Mouse (Mus musculus): ENCODE data around the gene Rab20.
"Not testable (repeated sequence)": the region's sequence is repeated elsewhere in the genome, so short reads cannot be mapped to it uniquely, and the experiment has no call there.

Gene Rab20

DNA sequence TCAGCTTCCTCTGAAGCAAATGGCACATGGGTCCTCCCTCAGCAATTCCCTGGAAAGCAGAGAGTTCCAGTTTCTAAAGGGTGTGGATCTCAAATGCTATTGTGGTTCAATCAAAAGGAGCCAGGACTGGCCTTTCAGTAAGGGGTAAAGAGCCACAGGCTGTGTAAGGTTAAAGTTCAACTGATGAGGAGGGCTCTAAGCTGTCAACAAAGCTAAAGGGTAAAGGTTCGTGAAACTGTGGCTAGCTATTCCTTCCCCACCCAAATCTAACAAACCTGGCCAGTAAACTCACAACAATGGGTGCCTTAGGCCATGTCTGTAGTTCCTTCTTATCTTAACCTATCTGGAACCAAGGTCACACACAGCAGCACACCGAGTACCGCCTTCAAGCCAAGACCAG lies 3.4 kb upstream of the Rab20 start:
- DNase-seq (ENCODE audit: low read depth, low spot score) = no peak

DNA sequence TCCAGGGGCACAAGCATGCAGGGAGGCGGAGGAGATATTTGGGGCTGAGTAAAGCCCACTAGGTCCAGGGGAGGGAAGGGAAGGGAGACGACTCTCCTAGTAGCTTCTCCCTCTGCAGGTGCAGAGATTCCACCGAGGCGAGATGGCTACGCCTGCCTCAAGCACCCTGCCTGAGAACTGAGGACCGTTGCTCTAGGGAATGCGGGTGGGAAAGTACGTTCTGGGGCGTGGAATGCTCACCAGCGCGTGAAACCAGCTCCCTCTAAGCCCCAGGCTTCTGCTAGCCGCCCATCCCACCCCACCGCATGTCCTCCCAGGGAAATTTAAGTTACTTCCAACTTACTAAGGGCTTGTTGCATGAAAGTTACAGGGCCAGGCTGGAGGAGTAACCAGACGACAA lies 1.1 kb upstream of the Rab20 start:
- DNase-seq (ENCODE audit: low read depth, low spot score) = no peak

DNA sequence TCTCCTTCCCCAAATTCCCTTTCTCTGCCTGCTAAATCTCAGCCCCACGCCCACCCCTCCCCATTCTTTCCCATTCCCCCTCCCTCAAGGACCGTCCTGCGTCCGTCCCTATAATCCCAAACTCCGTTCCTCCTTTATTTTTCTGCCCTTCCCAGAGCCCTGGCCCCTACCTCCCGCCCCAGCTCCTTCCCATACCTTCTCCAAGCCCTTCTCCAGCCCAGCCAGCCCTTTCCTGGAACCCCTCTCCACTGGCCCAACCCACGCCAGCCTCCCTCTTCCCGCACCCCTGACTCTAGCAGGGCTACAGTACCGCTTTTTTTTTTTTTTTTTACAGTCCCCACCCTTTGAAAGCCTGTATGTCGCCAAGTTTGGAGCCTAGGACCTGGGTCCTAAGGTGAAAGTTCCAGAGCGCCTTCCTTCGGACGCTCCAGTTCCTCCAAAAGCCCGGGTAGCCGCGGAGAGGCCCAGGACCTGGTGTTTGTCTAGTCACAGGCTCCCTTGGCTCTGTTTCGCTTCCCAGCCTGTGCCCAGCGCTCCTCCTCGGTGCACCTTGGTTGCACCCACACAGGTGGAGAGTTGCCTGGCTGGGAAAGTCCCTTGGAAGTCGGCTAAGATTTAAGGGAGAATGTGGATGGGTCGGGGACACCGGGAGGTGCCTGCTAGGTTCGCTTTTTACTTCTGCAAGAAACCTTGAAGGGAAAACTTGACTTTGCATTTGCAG lies 457 bp upstream of the Rab20 start:
- no peak for DNase-seq (ENCODE audit: low read depth, low spot score)

DNA sequence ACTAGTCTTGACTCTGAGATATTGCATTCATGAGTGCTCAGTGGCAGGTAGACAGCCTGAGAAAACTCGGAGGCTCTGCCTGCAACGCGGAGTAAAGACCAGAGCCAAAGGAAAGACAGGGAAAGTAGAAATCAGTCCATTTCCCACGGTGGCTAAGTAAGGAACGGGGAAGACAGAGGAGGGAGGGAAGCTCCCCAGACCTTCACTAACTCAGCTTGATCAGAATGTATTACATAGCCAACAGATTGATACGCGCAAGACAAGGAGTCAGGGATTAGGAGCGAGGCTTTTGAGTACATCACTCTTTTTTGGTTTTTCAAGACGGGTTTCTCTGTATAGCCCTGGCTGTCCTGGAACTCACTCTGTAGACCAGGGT lies 1.3 kb downstream of the Rab20 start:
- DNase-seq (ENCODE audit: low read depth, low spot score) = no peak

DNA sequence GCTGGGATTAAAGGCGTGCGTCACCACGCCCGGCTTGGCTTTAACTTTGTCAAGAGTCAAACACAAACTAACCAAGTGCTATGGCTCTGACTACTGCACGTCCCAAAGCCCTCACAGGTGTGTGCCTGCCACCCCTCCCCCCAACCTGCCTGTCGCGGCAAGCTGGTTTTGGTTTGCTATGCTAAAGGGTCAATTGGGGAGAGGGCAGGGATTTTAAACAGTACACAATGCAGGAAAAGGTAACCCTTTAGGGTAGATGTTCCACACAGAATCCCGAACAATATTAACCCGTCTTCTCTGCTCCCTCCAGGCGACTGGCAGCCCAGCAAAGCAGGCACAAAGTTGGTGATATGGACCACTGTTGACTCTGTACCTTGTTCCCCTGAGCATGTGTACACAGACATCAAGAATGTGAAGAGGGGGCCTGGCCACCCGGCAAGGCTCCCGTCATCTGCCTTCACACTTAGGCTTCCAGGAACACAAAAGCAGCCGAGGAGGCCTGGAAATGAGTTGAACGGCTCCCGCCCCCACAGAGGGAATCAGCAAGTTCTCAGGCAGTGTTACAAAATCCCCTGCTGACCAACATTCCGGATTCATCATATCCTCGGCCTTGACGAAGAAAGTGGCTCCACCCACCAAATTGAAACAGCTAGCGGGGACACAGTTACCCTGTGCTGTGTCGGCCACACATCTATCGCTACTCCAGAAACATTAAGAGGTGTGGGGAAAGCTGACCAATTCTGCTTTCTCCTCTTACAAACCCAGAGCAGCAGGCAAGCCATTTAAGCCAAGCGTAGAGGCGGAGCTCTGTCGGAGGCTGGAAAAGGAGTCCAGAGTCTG lies 2.0 kb downstream of the Rab20 start:
- peak; percentile 60 for DNase-seq (ENCODE audit: low read depth, low spot score)

DNA sequence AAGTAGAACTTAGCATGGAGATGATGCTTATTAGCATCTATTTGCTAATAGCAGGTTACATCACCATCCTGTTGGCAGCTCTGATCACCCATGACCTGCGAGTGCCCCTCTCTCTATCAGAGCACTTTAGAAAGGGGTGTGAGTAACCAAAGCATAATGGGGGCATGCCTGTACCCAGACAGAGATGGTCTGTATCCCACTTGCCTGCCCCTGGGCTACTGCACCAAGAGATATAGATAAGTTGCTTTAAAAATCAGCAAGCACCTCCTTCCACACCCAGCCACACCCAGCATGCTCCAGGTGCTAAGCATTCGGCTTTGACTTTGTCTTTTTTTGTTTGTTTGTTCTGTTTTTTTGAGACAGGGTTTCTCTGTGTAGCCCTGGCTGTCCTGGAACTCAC lies 2.6 kb downstream of the Rab20 start:
- no peak for DNase-seq (ENCODE audit: low read depth, low spot score)

DNA sequence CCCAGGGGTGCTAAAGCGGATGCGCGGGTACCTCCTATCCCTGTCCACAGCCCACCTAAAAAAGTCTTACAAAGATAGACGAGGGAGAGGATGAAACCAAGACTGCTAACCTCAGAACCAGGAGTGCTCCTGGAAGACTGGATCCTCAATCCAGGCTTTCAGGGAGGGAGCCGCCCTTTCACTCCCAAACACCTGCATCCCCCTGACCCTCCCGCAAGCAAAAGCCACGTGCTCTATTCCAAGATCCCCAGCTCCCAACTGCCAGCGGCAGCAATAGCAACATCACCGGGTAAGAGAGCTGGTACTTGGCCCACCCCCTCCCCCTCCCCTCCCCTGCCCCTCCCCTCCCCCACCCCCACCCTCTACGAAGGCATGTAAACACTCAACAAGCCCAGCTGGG lies 3.1 kb downstream of the Rab20 start:
- DNase-seq (ENCODE audit: low read depth, low spot score) = no peak

DNA sequence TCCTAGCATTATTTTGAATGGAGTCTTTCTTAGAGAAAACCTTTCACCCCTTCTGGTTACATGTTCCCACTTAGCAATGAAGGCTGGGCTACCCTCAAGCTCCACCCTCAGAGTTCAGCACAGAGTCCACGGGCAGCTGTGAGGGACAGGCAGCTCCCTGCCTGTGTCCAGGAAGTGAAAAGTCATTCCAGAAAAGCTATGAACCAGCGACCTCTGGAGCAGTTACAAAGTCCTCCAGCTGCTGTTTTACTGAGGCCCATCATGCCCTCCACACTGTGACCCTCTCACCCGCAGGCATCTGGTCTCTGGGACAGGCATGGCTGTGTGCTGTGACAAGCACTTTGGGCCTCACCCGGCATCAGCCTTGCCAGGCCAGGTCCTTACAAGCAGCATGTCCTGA lies 5.4 kb downstream of the Rab20 start:
- no peak for DNase-seq (ENCODE audit: low read depth, low spot score)

DNA sequence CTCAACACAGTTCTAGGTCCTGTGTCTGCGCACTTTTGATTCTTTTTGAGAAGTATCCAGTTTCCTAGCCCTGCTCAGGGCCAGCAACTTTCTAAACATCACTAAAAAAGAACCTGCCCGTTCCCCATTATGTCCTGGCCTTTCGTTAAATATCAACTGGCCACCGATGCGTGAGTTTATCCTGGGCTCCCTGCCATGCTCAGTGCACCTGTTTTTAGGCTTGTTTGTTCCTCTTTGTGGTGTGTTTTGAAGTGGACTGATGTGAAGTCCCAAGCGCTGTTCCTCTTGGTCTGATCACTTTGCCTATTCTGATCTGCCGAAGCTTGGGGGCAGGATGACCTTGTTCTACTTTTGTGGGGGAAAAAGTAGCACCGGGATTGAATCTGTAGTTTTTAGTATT lies 7.2 kb downstream of the Rab20 start:
- no peak for DNase-seq (ENCODE audit: low read depth, low spot score)

DNA sequence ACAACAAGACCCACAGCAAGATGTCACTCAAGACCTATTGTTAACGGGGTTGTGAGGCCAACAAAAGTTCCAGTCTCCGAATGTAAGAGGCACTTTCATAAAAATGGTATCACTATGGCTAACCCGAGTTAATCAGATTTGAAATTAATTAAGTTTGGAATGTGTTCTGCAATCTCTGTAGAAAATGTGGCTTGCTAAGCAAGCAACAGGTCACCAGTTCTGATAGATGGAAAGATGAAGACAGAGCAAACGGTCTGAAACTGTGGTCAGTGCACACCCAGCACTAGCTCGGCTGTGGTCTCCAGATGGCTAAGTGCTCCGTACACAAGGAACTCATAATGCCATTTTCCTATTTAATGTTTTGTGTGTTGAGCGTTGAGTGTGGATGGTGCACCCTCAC lies 7.8 kb downstream of the Rab20 start:
- no peak for DNase-seq (ENCODE audit: low read depth, low spot score)

DNA sequence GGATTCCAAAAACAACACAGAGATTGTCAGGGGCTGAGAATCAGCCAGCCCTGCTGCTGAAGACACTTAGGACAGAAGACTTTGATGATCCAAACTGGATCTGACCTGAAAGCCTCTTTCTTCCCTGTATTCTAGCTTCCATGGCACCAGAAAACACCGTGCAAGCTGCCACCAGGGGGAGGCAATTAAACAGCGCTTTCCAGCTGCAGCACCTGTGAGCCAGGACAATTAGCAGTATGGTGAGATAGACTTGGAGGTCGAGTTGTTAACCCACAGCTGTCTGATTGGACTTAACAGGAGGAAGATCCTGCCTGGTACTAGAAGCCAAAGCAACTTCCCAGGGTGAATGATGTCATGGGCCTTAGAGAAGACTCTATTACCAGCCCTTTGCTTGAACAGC lies 9.4 kb downstream of the Rab20 start:
- peak; percentile 79 for DNase-seq (ENCODE audit: low read depth, low spot score)

DNA sequence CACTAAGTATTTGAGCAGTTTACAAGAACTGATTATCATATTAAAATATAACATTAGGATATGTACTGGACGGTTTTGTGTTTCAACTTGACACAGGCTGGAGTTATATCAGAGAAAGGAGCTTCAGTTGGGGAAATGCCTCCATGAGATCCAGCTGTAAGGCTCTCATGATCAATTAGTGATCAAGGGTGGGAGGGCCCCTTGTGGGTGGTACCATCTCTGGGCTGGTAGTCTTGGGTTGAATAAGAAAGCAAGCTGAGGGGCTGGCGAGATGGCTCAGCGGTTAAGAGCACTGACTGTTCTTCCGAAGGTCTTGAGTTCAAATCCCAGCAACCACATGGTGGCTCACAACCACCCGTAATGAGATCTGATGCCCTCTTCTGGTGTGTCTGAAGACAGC lies 12.0 kb downstream of the Rab20 start:
- DNase-seq (ENCODE audit: low read depth, low spot score) = not testable (repeated sequence)

DNA sequence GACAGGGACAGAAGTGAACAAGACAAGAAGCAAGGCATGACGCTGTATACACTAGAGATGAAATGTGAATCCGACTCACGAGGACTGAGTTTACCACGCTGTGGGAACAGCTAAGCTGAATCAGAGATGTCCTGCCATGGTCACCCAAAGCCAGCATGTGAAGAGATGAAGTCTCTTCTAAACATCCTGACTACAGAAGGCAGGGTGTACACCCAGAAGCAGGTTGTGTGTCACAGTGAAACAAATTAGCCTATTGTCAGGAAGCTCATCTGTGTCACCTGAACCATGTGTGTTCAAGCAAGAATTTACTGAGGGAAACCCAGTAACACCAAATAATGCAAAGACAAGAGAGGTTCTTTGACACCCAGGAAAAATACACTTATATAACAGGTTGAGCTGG lies 12.9 kb downstream of the Rab20 start:
- no peak for DNase-seq (ENCODE audit: low read depth, low spot score)

DNA sequence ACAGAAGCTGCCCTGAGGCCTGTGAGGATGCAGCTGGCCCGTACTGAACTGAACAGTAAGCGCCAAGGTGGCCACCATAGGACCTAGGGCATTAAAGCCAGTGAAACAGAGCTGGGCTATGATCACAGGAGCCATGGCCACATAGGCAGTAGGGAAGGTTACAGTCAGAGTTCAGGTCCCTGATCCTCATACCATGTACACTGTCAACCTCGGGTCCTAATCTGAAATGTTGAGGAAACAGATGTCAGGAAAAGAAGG lies 13.9 kb downstream of the Rab20 start:
- no peak for DNase-seq (ENCODE audit: low read depth, low spot score)

DNA sequence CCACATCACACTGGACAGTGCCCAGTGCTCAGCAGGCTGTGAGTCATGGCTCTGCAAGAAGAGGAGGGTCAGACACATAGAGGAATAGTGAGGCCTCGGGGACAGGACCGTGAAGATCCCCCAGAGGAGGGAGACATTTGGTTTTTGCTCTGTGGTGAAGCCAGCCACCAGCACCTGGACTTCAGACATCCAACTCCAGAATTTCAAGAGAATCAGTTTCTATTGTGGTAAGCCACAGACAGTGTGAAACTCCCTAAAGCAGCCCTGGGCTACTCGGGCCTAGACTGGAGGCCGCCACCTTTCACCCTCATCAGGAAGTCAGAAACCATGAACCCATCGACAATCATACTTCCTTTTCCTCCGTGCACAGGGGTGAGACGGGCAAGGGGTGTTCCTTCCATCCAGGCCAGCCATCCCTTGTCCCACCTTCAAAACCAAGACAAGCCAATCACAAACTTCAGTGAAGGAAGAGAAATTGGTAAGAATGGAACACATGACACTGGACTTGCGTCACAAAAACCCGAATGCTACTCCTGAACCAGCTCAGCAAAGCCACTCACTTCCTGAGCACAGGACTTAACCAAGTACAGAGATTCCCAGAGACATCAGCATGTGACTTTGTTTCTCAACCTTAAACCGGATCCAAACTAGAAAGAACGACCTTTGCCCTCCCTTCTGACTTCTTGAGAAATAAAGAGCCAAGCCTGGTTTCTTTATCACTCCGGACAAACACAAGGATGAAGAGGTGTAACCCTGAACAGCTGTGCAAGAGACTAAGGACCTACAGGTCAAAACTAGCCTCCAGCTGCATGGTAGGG lies 14.4 kb downstream of the Rab20 start:
- DNase-seq (ENCODE audit: low read depth, low spot score) = no peak

DNA sequence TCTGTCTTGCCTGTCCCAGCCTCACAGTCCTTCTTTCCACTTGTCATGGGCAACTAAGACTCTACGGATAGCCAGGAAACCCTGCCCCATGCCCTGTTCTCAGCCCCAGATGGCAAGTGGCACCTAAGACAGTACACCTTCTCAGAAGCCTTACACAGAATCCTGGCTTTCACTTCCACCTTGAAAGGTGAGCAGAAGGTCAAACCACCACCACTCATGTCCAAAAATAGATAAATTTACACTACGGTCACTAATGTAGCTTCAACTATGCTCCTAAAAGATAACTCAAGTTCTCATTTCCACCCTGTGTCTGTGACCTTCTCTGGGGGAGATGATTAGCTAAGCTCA lies 15.0 kb downstream of the Rab20 start:
- DNase-seq (ENCODE audit: low read depth, low spot score) = no peak

DNA sequence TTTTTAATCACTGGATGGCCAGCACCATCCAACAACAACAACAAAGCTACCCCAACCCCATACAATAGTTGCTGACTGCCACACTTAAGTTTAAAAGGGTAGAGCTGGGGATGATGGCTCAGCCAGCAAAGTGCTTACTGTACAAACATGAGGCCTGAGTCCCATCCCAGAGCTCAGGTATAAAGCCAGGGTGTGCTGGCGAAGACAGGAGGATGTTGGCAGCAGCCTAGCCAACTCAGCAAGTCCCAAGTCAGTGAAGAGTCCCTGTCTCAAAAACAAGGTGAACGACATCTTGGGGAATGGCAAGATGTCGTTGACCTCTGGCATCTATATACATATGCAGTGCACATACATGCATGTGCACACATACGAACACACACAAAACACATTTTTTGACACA lies 15.9 kb downstream of the Rab20 start:
- DNase-seq (ENCODE audit: low read depth, low spot score) = no peak

DNA sequence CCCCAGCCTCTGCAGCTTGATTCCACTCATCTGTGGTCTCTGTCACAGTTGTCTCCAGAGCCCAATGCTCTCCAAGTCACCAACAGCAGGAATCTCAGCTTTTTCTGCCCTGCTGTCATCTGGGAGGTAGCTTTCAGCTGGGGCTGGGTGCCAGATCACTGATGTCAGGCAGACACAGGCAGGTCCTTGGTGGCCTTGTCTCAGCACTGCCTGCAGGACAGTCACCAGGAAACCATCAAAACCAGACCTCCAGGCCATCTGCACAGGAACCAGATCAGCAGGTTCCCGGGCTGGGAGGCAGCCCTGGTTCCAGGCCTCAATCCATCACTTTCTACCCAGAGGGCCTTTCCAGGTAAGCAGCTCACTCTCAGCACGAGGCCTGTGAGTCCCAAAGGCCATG lies 16.7 kb downstream of the Rab20 start:
- no peak for DNase-seq (ENCODE audit: low read depth, low spot score)

DNA sequence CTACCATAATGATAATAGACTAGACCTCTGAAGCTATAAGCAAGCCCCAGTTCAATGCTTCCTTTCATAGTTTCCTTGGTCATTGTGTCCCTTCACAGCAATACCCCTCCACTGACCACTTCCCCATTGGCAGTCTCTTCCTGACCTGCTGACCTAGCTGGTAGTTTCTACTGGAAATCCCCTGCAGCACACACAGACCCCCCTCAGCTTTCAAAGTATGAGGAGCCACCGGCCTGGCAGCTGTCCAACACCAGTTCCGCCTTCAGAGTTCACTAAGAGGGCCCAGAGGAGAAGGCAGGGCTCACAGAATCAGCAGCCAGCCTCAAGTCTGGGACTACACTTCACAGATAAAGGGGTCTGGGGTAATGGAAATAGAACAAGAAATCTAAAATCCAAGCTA lies 17.6 kb downstream of the Rab20 start:
- DNase-seq (ENCODE audit: low read depth, low spot score) = no peak

DNA sequence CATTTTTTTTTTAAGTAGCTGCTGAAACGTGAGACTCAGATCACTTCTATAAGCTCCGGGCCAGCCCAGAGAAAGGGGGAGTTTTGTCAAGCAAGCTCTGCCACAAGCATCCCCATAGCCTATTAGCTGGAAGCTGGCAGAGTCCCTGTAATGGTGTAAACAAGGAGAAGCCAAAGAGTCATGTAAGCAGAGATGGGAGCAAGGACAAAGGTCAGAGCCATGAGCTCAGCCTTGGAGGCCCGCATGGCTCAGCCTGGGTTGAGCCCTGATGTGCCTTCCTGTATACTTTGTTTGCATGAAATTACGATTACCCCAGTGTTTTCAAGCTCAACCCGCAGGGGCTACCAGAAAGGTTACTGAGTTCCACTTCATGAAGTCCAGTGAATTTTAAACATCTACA lies 19.5 kb downstream of the Rab20 start:
- DNase-seq (ENCODE audit: low read depth, low spot score) = no peak

DNA sequence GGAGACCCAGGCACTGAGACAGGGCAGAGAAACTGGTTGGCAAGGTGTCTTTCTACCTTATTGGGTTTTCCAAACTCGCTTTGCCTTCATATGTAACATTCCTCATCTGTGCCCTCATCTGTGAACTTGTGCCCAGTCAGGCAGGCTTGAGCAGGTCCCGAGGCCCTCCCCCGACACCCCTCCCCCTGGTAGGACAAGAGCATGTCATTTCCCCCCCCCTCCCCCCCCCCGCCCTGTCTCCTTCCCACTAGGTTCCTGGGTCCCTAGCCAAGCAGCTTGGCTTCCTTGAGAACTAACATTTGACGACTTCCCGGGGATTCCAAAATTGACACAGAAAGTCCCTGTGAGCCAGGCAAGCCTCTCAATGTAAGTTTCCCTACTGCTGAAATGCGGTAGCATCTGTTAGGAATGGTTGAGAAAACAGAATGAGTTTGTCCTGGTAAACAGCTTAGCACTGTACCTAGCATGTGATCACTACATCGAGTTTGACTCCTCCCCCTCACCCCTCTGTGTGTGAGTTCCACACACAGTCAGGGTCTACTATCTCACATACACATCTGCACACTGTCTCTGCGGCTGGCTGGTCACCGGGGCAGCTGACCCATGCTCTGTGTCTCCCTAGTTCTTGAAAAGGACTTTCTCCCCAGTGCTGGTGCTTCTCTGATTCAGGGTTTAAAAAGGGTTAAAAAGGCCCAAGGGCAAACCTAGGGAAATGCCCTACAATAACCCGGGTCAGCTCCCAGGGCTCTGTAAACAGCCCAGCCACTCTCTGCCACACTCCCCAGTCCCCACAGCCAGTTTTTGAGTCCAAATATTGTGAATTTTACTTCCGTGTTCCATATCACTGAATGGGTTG lies 20.3 kb downstream of the Rab20 start:
- DNase-seq (ENCODE audit: low read depth, low spot score) = no peak

DNA sequence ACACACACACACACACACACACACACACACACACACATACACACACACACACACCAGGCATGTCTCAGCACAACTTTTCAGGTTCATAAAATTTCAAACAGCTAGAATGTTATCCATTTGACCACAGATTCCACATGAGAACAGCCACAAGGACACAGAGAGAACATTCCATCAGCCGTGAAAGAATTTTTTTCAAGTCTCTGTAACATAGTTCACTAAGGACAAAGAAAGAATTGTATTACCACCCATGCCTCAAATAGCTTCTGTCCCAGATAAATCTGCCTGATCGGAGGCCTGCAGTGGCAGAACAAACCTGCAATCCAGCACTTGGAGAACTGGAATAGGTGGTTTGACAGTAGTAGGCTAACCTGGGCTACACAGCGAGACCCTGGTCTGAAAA lies 21.2 kb downstream of the Rab20 start:
- DNase-seq (ENCODE audit: low read depth, low spot score) = no peak
